Mouse (Mus musculus) midbrain, postnatal 0 days (tissue): ENCODE measurements at regions not wholly inside any gene's neighbourhood (a gene's known extent, or its start where the extent isn't known, plus 50 kb on each side); places are given as distances from the start of the nearest gene placed in this dataset.

Source experiments
- ATAC-seq: fragments of 200-750 bp; cut with Nextera tagmentation; 2 replicates; pipeline ENCODE4 v1.8.0; 2017; ENCODE audit warnings: moderate number of reproducible peaks, mild to moderate bottlenecking, moderate TSS enrichment, moderate library complexity; ENCODE audit not compliant: low FRiP score
- DNase-seq: peaks from one replicate; pipeline ENCODE4 v3.0.0-alpha.2; 2015; ENCODE audit warnings: low spot score
- H3K27ac ChIP-seq: fragments of 300-500 bp; sonication (generic); 2 replicates; pipeline ENCODE4 v1.5.1; 2014; ENCODE audit warnings: low read depth, mild to moderate bottlenecking, low read length, mixed read lengths
- H3K27me3 ChIP-seq: fragments of 300-500 bp; sonication (generic); 2 replicates; pipeline ENCODE4 v1.6.1; 2014; ENCODE audit warnings: low read length, control low read depth, mixed read lengths; ENCODE audit not compliant: insufficient read depth
- H3K36me3 ChIP-seq: fragments of 300-500 bp; sonication (generic); 2 replicates; pipeline ENCODE4 v1.6.1; 2014; ENCODE audit warnings: low read length, control low read depth, mixed read lengths; ENCODE audit not compliant: insufficient read depth
- H3K4me1 ChIP-seq: fragments of 300-500 bp; sonication (generic); 2 replicates; pipeline ENCODE4 v1.6.1; 2014; ENCODE audit warnings: mild to moderate bottlenecking, control low read depth, antibody characterized with exemption, low read length, mixed read lengths; ENCODE audit not compliant: insufficient read depth
- H3K4me2 ChIP-seq: fragments of 300-500 bp; sonication (generic); 2 replicates; pipeline ENCODE4 v1.6.1; 2014; ENCODE audit warnings: low read depth, mild to moderate bottlenecking, low read length, mixed read lengths; ENCODE audit not compliant: poor library complexity, severe bottlenecking
- H3K4me3 ChIP-seq: fragments of 300-500 bp; sonication (generic); 2 replicates; pipeline ENCODE4 v1.5.1; 2014; ENCODE audit warnings: low read depth, mild to moderate bottlenecking, low read length, moderate library complexity
- H3K9ac ChIP-seq: fragments of 300-500 bp; sonication (generic); replicated peaks from 2 replicates; pipeline ENCODE4 v1.6.1; 2014; ENCODE audit warnings: mild to moderate bottlenecking, low read length, moderate library complexity, mixed read lengths; ENCODE audit not compliant: poor library complexity, severe bottlenecking
- H3K9me3 ChIP-seq: fragments of 300-500 bp; sonication (generic); 2 replicates; pipeline ENCODE4 v1.6.1; 2016; ENCODE audit warnings: low read length, control low read depth
- CTCF ChIP-seq: IDR thresholded peaks from 2 replicates; pipeline ENCODE4 v1.5.1; 2016; ENCODE audit warnings: antibody characterized with exemption, mild to moderate bottlenecking
- WGBS: fragments of 180-500 bp; shearing (Covaris S2); extraction: QIAGEN DNeasy Blood & Tissue Kit; methylation state at CpG from one replicate; pipeline ENCODE4 v1.1.7; 2014; 5-methylcytosine and 5-hydroxymethylcytosine counted together

DNA sequence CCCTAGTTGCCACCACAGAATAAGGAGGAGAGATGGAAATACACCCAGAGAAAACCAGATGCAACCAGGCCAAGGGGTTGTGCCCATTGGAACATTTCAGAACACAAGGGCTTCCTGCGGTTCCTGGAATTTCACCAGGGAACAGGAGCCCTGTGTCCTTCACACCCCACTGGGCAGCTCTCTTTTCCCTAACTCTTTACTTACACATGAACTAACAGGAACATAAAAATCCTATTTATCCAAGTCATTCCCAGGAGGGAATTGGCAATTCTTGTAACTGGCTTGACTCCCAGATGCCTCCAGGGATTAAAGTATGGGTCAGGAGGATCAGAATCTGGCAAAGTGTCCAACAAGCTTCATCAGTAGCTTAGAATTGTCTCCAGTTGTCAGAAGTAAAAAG is 62.2 kb upstream of the Glycam1 start:
- no peak for TF ChIP-seq CTCF
- Histone ChIP-seq H3K4me3 (no peak overlapping the region), H3K4me2 (no peak overlapping the region), H3K27ac (no peak overlapping the region), H3K36me3 (no peaks in the 10 kb centered on the region), H3K9me3 (no peaks in the 10 kb centered on the region), H3K4me1 (no peaks in the 10 kb centered on the region), H3K9ac (no peak overlapping the region), H3K27me3 (no peaks in the 10 kb centered on the region)
- ATAC-seq (no peak), DNase-seq (peak; percentile 80)
- 48% methylated on average over 1 of the region's 1 CpGs for WGBS
